Mouse (Mus musculus) forebrain, embryonic 15.5 days (tissue): ENCODE measurements around the gene Cyp17a1. TPM values are rescaled to one million over a fixed set of nuclear protein-coding genes. Genes with fewer than 3 reads are reported as not detected.

Source experiments
- ATAC-seq: fragments of 200-750 bp; cut with Nextera tagmentation; replicated peaks from 2 replicates; pipeline ENCODE4 v1.8.0; 2017; ENCODE audit warnings: mild to moderate bottlenecking, moderate TSS enrichment, moderate library complexity
- H3K27ac ChIP-seq: fragments of 300-500 bp; sonication (generic); replicated peaks from 2 replicates; pipeline ENCODE4 v1.5.1; 2015; ENCODE audit warnings: mild to moderate bottlenecking, inconsistent platforms
- H3K27me3 ChIP-seq: fragments of 300-500 bp; sonication (generic); 2 replicates; pipeline ENCODE4 v1.6.1; 2015; ENCODE audit warnings: inconsistent platforms
- H3K36me3 ChIP-seq: fragments of 300-500 bp; sonication (generic); 2 replicates; pipeline ENCODE4 v1.6.1; 2015; ENCODE audit warnings: mild to moderate bottlenecking, inconsistent platforms
- H3K4me1 ChIP-seq: fragments of 300-500 bp; sonication (generic); 2 replicates; pipeline ENCODE4 v1.6.1; 2015; ENCODE audit warnings: inconsistent platforms
- H3K4me2 ChIP-seq: fragments of 300-500 bp; sonication (generic); replicated peaks from 2 replicates; pipeline ENCODE4 v1.6.1; 2015; ENCODE audit warnings: mild to moderate bottlenecking, inconsistent platforms
- H3K4me3 ChIP-seq: fragments of 300-500 bp; sonication (generic); 2 replicates; pipeline ENCODE4 v1.5.1; 2015; ENCODE audit warnings: mild to moderate bottlenecking, inconsistent platforms
- H3K9ac ChIP-seq: fragments of 300-500 bp; sonication (generic); replicated peaks from 2 replicates; pipeline ENCODE4 v1.6.1; 2015; ENCODE audit warnings: mild to moderate bottlenecking, inconsistent platforms
- H3K9me3 ChIP-seq: fragments of 300-500 bp; sonication (generic); 2 replicates; pipeline ENCODE4 v1.6.1; 2016; ENCODE audit warnings: inconsistent platforms
- WGBS: fragments of 180-500 bp; shearing (Covaris S2); methylation state at CpG from one replicate; pipeline ENCODE4 v1.1.7; 2015; ENCODE audit warnings: mixed read lengths; 5-methylcytosine and 5-hydroxymethylcytosine counted together
- polyA plus RNA-seq: library from polyadenylated mRNA; unstranded; fragments of >200 nt; fragmentation: Nextera tagmentation; extraction: Ambion mirVana; gene quantifications from 2 replicates; pipeline ENCODE4 v1.2.1, GENCODE M21; 2015

Cyp17a1 gene
- polyA plus RNA-seq, 1 experiment from 2014 or later, result not detected

GRCm38 (mm10) chr19:46635766-46636165 is 37.2 kb downstream of the Cyp17a1 start:
- Histone ChIP-seq H3K27ac (no peak overlapping the region), H3K36me3 (0 out of 2 replicates have a peak, but pooled peaks cover 2% of the 10 kb centered on the region), H3K4me1 (peaks cover under 1% of the 10 kb centered on the region; the same call in 1 of the 2 replicates), H3K9ac (no peak overlapping the region), H3K4me3 (no peak overlapping the region), H3K27me3 (no peaks in the 10 kb centered on the region), H3K9me3 (no peaks in the 10 kb centered on the region), H3K4me2 (no peak overlapping the region)
- 86% methylated on average over 9 of the region's 9 CpGs for WGBS
- ATAC-seq, result no peak

GRCm38 (mm10) chr19:46631637-46632036 is 41.3 kb downstream of the Cyp17a1 start:
- Histone ChIP-seq H3K4me3 (no peak overlapping the region), H3K27ac (no peak overlapping the region), H3K4me1 (no peaks in the 10 kb centered on the region), H3K9me3 (no peaks in the 10 kb centered on the region), H3K4me2 (no peak overlapping the region), H3K9ac (no peak overlapping the region), H3K27me3 (no peaks in the 10 kb centered on the region), H3K36me3 (0 out of 2 replicates have a peak, but pooled peaks cover 2% of the 10 kb centered on the region)
- WGBS, result 84% methylated on average over 9 of the region's 9 CpGs
- ATAC-seq, result no peak

GRCm38 (mm10) chr19:46629807-46630206 is 43.2 kb downstream of the Cyp17a1 start:
- 85% methylated on average over 9 of the region's 9 CpGs for WGBS
- no peaks in the 10 kb centered on the region for H3K27me3 ChIP-seq
- H3K4me3 ChIP-seq, result no peak overlapping the region
- no peaks in the 10 kb centered on the region for H3K4me1 ChIP-seq
- H3K36me3 ChIP-seq, result peaks cover 7% of the 10 kb centered on the region; the same call in 1 of the 2 replicates
- H3K9me3 ChIP-seq, result no peaks in the 10 kb centered on the region
- H3K4me2 ChIP-seq, result no peak overlapping the region
- no peak for ATAC-seq
- H3K27ac ChIP-seq, result no peak overlapping the region
- no peak overlapping the region for H3K9ac ChIP-seq

- ATAC-seq, result no peak
- H3K4me2 ChIP-seq, result no peak overlapping the region
- H3K9me3 ChIP-seq, result no peaks in the 10 kb centered on the region
- H3K4me3 ChIP-seq, result no peak overlapping the region
- H3K27ac ChIP-seq, result no peak overlapping the region
- H3K9ac ChIP-seq, result no peak overlapping the region
- WGBS, result 92% methylated on average over 10 of the region's 10 CpGs
- H3K4me1 ChIP-seq, result peaks cover 10% of the 10 kb centered on the region
- H3K27me3 ChIP-seq, result no peaks in the 10 kb centered on the region
- peaks cover 7% of the 10 kb centered on the region; the same call in 1 of the 2 replicates for H3K36me3 ChIP-seq
These were observed 44.6 kb downstream of the Cyp17a1 start for GRCm38 (mm10) chr19:46628403-46628802.

GRCm38 (mm10) chr19:46625519-46625918 is 47.5 kb downstream of the Cyp17a1 start:
- WGBS, result 87% methylated on average over 10 of the region's 10 CpGs
- H3K4me1 ChIP-seq, result peaks cover 31% of the 10 kb centered on the region

GRCm38 (mm10) chr19:46625015-46625414 is 48.0 kb downstream of the Cyp17a1 start:
- H3K36me3 ChIP-seq, result peaks cover 5% of the 10 kb centered on the region; the same call in 1 of the 2 replicates
- H3K4me2 ChIP-seq, result no peak overlapping the region
- 95% methylated on average over 12 of the region's 12 CpGs for WGBS
- H3K27ac ChIP-seq, result no peak overlapping the region
- H3K27me3 ChIP-seq, result no peaks in the 10 kb centered on the region
- H3K4me1 ChIP-seq, result peaks cover 31% of the 10 kb centered on the region
- H3K4me3 ChIP-seq, result no peak overlapping the region
- no peak overlapping the region for H3K9ac ChIP-seq
- ATAC-seq, result no peak
- H3K9me3 ChIP-seq, result no peaks in the 10 kb centered on the region

More at GRCm38 (mm10) chr19:46625519-46625918, 47.5 kb downstream of the Cyp17a1 start:
- ATAC-seq, result no peak
- Histone ChIP-seq H3K27ac (no peak overlapping the region), H3K4me2 (no peak overlapping the region), H3K27me3 (no peaks in the 10 kb centered on the region), H3K4me3 (no peak overlapping the region), H3K36me3 (peaks cover 5% of the 10 kb centered on the region; the same call in 1 of the 2 replicates), H3K9me3 (no peaks in the 10 kb centered on the region), H3K9ac (no peak overlapping the region)

- peak overlapping the region; percentile 13; the same call in 1 of the 2 replicates for H3K9ac ChIP-seq
These were observed 48.9 kb downstream of the Cyp17a1 start for GRCm38 (mm10) chr19:46623790-46624772.

GRCm38 (mm10) chr19:46623194-46623667 is 49.7 kb downstream of the Cyp17a1 start:
- peak; percentile 18; the same call in 1 of the 2 replicates for ATAC-seq
- no peaks in the 10 kb centered on the region for H3K27me3 ChIP-seq
- peak overlapping the region; percentile 13; the same call in 1 of the 2 replicates for H3K9ac ChIP-seq
- H3K4me3 ChIP-seq, result no peak overlapping the region
- peaks cover 5% of the 10 kb centered on the region; the same call in 1 of the 2 replicates for H3K36me3 ChIP-seq
- H3K9me3 ChIP-seq, result no peaks in the 10 kb centered on the region
- H3K4me1 ChIP-seq, result peaks cover 43% of the 10 kb centered on the region
- H3K27ac ChIP-seq, result peak overlapping the region; percentile 33; the same call in 1 of the 2 replicates
- H3K4me2 ChIP-seq, result 0 out of 2 replicates have a peak overlapping the region, but pooled peaks have one; percentile 21
- WGBS, result 6% methylated on average over 16 of the region's 16 CpGs

More at GRCm38 (mm10) chr19:46623790-46624772, 48.9 kb downstream of the Cyp17a1 start:
- ATAC-seq, result 0 out of 2 replicates have a peak, but pooled peaks have one; percentile 30
- Histone ChIP-seq H3K4me2 (0 out of 2 replicates have a peak overlapping the region, but pooled peaks have one; percentile 21), H3K4me1 (peaks cover 35% of the 10 kb centered on the region), H3K27ac (no peak overlapping the region), H3K27me3 (no peaks in the 10 kb centered on the region), H3K9me3 (no peaks in the 10 kb centered on the region), H3K36me3 (peaks cover 5% of the 10 kb centered on the region; the same call in 1 of the 2 replicates), H3K4me3 (no peak overlapping the region)
- WGBS, result 23% methylated on average over 19 of the region's 19 CpGs

GRCm38 (mm10) chr19:46622659-46623193 is 50.2 kb downstream of the Cyp17a1 start:
- H3K27ac ChIP-seq, result peak overlapping the region; percentile 33; the same call in 1 of the 2 replicates
- 0 out of 2 replicates have a peak, but pooled peaks have one; percentile 20 for ATAC-seq
- H3K9me3 ChIP-seq, result no peaks in the 10 kb centered on the region
- no peak overlapping the region for H3K4me3 ChIP-seq
- H3K27me3 ChIP-seq, result no peaks in the 10 kb centered on the region
- WGBS, result 38% methylated on average over 12 of the region's 12 CpGs
- 0 out of 2 replicates have a peak overlapping the region, but pooled peaks have one; percentile 21 for H3K4me2 ChIP-seq
- H3K9ac ChIP-seq, result no peak overlapping the region
- H3K4me1 ChIP-seq, result peaks cover 48% of the 10 kb centered on the region
- H3K36me3 ChIP-seq, result peaks cover 5% of the 10 kb centered on the region; the same call in 1 of the 2 replicates

- H3K4me1 ChIP-seq, result peaks cover 50% of the 10 kb centered on the region
- no peak overlapping the region for H3K9ac ChIP-seq
- H3K27me3 ChIP-seq, result no peaks in the 10 kb centered on the region
- 64% methylated on average over 19 of the region's 19 CpGs for WGBS
- H3K4me2 ChIP-seq, result no peak overlapping the region
- peak overlapping the region; percentile 31; the same call in 1 of the 2 replicates for H3K27ac ChIP-seq
- peaks cover 5% of the 10 kb centered on the region; the same call in 1 of the 2 replicates for H3K36me3 ChIP-seq
- H3K9me3 ChIP-seq, result no peaks in the 10 kb centered on the region
- no peak overlapping the region for H3K4me3 ChIP-seq
- no peak for ATAC-seq
These were observed 51.5 kb downstream of the Cyp17a1 start for GRCm38 (mm10) chr19:46621236-46622183.
